Mouse (Mus musculus) MEL (cell line): ENCODE measurements around the gene Gbe1. TPM values are rescaled to one million over a fixed set of nuclear protein-coding genes. Genes with fewer than 3 reads are reported as not detected.

Experiments
- DNase-seq: peaks from one replicate; pipeline ENCODE4 v3.0.0; 2011; ENCODE audit warnings: low read depth, low spot score
- H3K27ac ChIP-seq: 2 replicates; pipeline ENCODE4 v1.5.1; 2012; ENCODE audit warnings: low read depth, mild to moderate bottlenecking, control low read depth, low read length, moderate library complexity; ENCODE audit not compliant: control insufficient read depth
- H3K27me3 ChIP-seq, 2 experiments: fragments of 150-350 bp in 1 of 2; sonication (generic) in 1 of 2; 2 replicates each; pipeline ENCODE4 v1.6.1; 2012; ENCODE audit warnings: low read length in 2 of 2, mild to moderate bottlenecking in 2 of 2, improper control_type of control experiment in 1 of 2, moderate library complexity in 1 of 2; ENCODE audit not compliant: insufficient read depth in 2 of 2, control insufficient read depth in 1 of 2
- H3K36me3 ChIP-seq, 2 experiments: 2 replicates each; pipeline ENCODE4 v1.6.1; 2012 to 2014; ENCODE audit warnings: low read length in 2 of 2, improper control_type of control experiment in 1 of 2, inconsistent platforms in 1 of 2, mild to moderate bottlenecking in 1 of 2; ENCODE audit not compliant: insufficient read depth in 2 of 2, control insufficient read depth in 1 of 2
- H3K4me1 ChIP-seq, 2 experiments: fragments of 150-350 bp in 1 of 2; sonication (generic) in 1 of 2; 2 replicates each; pipeline ENCODE4 v1.6.1; 2012; ENCODE audit warnings: low read length in 2 of 2, improper control_type of control experiment in 1 of 2, mild to moderate bottlenecking in 1 of 2; ENCODE audit not compliant: insufficient read depth in 2 of 2, control insufficient read depth in 1 of 2
- H3K4me3 ChIP-seq, 2 experiments: fragments of 150-350 bp in 1 of 2; sonication (generic) in 1 of 2; 2 replicates each; pipeline ENCODE4 v1.5.1; 2012; ENCODE audit warnings: low read depth in 2 of 2, low read length in 2 of 2, mild to moderate bottlenecking in 2 of 2, moderate library complexity in 2 of 2, control low read depth in 1 of 2, improper control_type of control experiment in 1 of 2; ENCODE audit not compliant: control insufficient read depth in 1 of 2, insufficient read depth in 1 of 2
- H3K79me2 ChIP-seq: 2 replicates; pipeline ENCODE4 v1.6.1; 2012; ENCODE audit warnings: mild to moderate bottlenecking, low read length, moderate library complexity; ENCODE audit not compliant: control insufficient read depth, poor library complexity, insufficient read depth
- H3K9ac ChIP-seq: 2 replicates; pipeline ENCODE4 v1.6.1; 2012; ENCODE audit warnings: low read depth, mild to moderate bottlenecking, control low read depth, low read length, moderate library complexity; ENCODE audit not compliant: control insufficient read depth, poor library complexity, severe bottlenecking
- H3K9me3 ChIP-seq: fragments of 150-350 bp; sonication (generic); replicated peaks from 2 replicates; pipeline ENCODE4 v1.6.1; 2012; ENCODE audit warnings: mild to moderate bottlenecking, low read length, improper control_type of control experiment, moderate library complexity; ENCODE audit not compliant: insufficient read depth
- CHD1 ChIP-seq: IDR thresholded peaks from 2 replicates; pipeline ENCODE4 v1.6.1; 2012; ENCODE audit warnings: low read depth, mild to moderate bottlenecking, inconsistent platforms, low read length, improper control_type of control experiment
- CHD2 ChIP-seq: IDR thresholded peaks from 2 replicates; pipeline ENCODE4 v1.6.1; 2011; ENCODE audit warnings: low read length, improper control_type of control experiment
- E2F4 ChIP-seq: IDR thresholded peaks from 2 replicates; pipeline ENCODE4 v1.6.1; 2011; ENCODE audit warnings: low read depth, low read length, improper control_type of control experiment, borderline replicate concordance
- EP300 ChIP-seq, 2 experiments: IDR thresholded peaks; 2 replicates each; pipeline ENCODE4 v1.6.1; 2011; ENCODE audit warnings: improper control_type of control experiment in 2 of 2, low read length in 2 of 2, low read depth in 1 of 2, mild to moderate bottlenecking in 1 of 2
- ETS1 ChIP-seq: IDR thresholded peaks from 2 replicates; pipeline ENCODE4 v1.6.1; 2012; ENCODE audit warnings: low read depth, mild to moderate bottlenecking, inconsistent platforms, low read length, improper control_type of control experiment, moderate library complexity
- GATA1 ChIP-seq: IDR thresholded peaks from 2 replicates; pipeline ENCODE4 v1.6.1; 2011; ENCODE audit warnings: low read depth, low read length, improper control_type of control experiment
- JUND ChIP-seq: IDR thresholded peaks from 2 replicates; pipeline ENCODE4 v1.6.1; 2011; ENCODE audit warnings: low read depth, mild to moderate bottlenecking, improper control_type of control experiment, low read length
- MAX ChIP-seq: IDR thresholded peaks from 2 replicates; pipeline ENCODE4 v1.6.1; 2011; ENCODE audit warnings: low read length, improper control_type of control experiment
- MXI1 ChIP-seq: IDR thresholded peaks from 2 replicates; pipeline ENCODE4 v1.6.1; 2011; ENCODE audit warnings: mild to moderate bottlenecking, low read depth, low read length, improper control_type of control experiment
- MYB ChIP-seq: IDR thresholded peaks from 2 replicates; pipeline ENCODE4 v1.6.1; 2011; ENCODE audit warnings: mild to moderate bottlenecking, low read depth, low read length, improper control_type of control experiment
- NRF1 ChIP-seq: IDR thresholded peaks from 2 replicates; pipeline ENCODE4 v1.6.1; 2014; ENCODE audit warnings: low read depth, mild to moderate bottlenecking, inconsistent platforms, low read length, improper control_type of control experiment, moderate library complexity; ENCODE audit not compliant: poor library complexity, insufficient read depth, severe bottlenecking
- POLR2A ChIP-seq, 2 experiments: IDR thresholded peaks; 2 replicates each; pipeline ENCODE4 v1.6.1; 2011 to 2012; ENCODE audit warnings: low read length in 2 of 2, mild to moderate bottlenecking in 2 of 2, control low read depth in 1 of 2, improper control_type of control experiment in 1 of 2, low read depth in 1 of 2, moderate library complexity in 1 of 2; ENCODE audit not compliant: control insufficient read depth in 1 of 2, insufficient read depth in 1 of 2, poor library complexity in 1 of 2
- POLR2AphosphoS5 ChIP-seq: IDR thresholded peaks from 2 replicates; pipeline ENCODE4 v1.6.1; 2012; ENCODE audit warnings: low read depth, borderline replicate concordance, mild to moderate bottlenecking, inconsistent platforms, low read length, moderate library complexity, mixed read lengths
- RCOR1 ChIP-seq: IDR thresholded peaks from 2 replicates; pipeline ENCODE4 v1.6.1; 2012; ENCODE audit warnings: low read depth, mild to moderate bottlenecking, inconsistent platforms, low read length, improper control_type of control experiment
- SMC3 ChIP-seq: IDR thresholded peaks from 2 replicates; pipeline ENCODE4 v1.6.1; 2011; ENCODE audit warnings: low read depth, low read length, improper control_type of control experiment
- TAL1 ChIP-seq: IDR thresholded peaks from 2 replicates; pipeline ENCODE4 v1.6.1; 2012; ENCODE audit warnings: mild to moderate bottlenecking, inconsistent platforms, low read length, moderate library complexity, mixed read lengths
- TCF12 ChIP-seq: IDR thresholded peaks from 2 replicates; pipeline ENCODE4 v1.6.1; 2014; ENCODE audit warnings: low read depth, mild to moderate bottlenecking, inconsistent platforms, low read length, improper control_type of control experiment, moderate library complexity
- UBTF ChIP-seq: IDR thresholded peaks from 2 replicates; pipeline ENCODE4 v1.6.1; 2012; ENCODE audit warnings: low read depth, mild to moderate bottlenecking, inconsistent platforms, low read length, improper control_type of control experiment, moderate library complexity, borderline replicate concordance; ENCODE audit not compliant: insufficient read depth
- ZKSCAN1 ChIP-seq: IDR thresholded peaks from 2 replicates; pipeline ENCODE4 v1.6.1; 2012; ENCODE audit warnings: low read depth, mild to moderate bottlenecking, inconsistent platforms, low read length, improper control_type of control experiment, moderate library complexity
- ZMIZ1 ChIP-seq: IDR thresholded peaks from 2 replicates; pipeline ENCODE4 v1.6.1; 2012; ENCODE audit warnings: low read depth, mild to moderate bottlenecking, inconsistent platforms, low read length, improper control_type of control experiment, moderate library complexity
- ZNF384 ChIP-seq: IDR thresholded peaks from 2 replicates; pipeline ENCODE4 v1.6.1; 2012; ENCODE audit warnings: low read depth, mild to moderate bottlenecking, inconsistent platforms, low read length, improper control_type of control experiment
- polyA plus RNA-seq, 2 experiments: library from polyadenylated mRNA; stranded (reverse) in 1 of 2; unstranded in 1 of 2; fragments of >175 nt in 1 of 2; fragments of >200 nt in 1 of 2; gene quantifications; 2 replicates each; pipeline versions ENCODE4 v1.2.1 to v1.2.4; 2012; ENCODE audit warnings: low replicate concordance in 2 of 2, low read depth in 1 of 2; ENCODE audit not compliant: insufficient read length in 2 of 2, insufficient read depth in 1 of 2, missing spikeins in 1 of 2
- total RNA-seq: library from RNA; depleted of rRNA; stranded (reverse); fragments of 300-350 nt; gene quantifications from 2 replicates; pipeline ENCODE4 v1.2.3, GENCODE M21; 2012

Gbe1 gene
- total and polyA plus RNA-seq, 3 experiments, result 4.1 to 12.0 TPM; not detected in 1

DNA sequence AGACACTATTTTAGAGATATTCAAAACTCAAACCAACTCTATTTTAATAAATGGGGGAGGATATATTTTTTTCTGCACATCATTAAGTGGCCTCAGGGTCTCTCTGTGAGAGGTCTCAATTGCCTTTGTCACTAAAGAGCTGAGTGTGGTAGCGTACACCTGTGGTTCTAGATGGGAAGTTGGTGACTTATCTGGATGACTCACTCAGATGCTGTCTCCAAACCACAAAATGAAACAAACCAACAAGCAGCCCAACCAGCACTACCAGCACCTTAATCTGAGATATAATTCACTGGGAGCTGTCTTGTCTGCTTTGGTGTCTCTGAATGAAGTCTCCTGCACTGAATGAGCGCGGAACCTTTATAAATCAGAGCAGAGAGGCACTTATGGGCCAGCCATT lies 51.5 kb downstream of the Gbe1 start:
- peak; percentile 71 for TF ChIP-seq TCF12
- peak; percentile 52 to 72 for TF ChIP-seq EP300 (IDR thresholded peaks at IDR 0.05; ENCODE audit: low read depth in 1 of 2, low read length in 2 of 2)
- TF ChIP-seq JUND, result peak; percentile 78; the same call in 1 of the 2 replicates
- peak; percentile 56; the same call in 1 of the 2 replicates for TF ChIP-seq RCOR1
- TF ChIP-seq GATA1, result peak; percentile 75
- TF ChIP-seq ETS1, result peak; percentile 53; the same call in 1 of the 2 replicates
- no peak for TF ChIP-seq MXI1
- TF ChIP-seq TAL1, result no peak
- H3K36me3 ChIP-seq, result peaks cover 0 to 2% of the 10 kb centered on the region in 2 experiments; a peak in 1 of 4 replicates
- no peak overlapping the region for H3K27ac ChIP-seq
- H3K79me2 ChIP-seq, result no peaks in the 10 kb centered on the region
- no peaks in the 10 kb centered on the region for H3K9me3 ChIP-seq
- H3K27me3 ChIP-seq, result no peaks in the 10 kb centered on the region
- no peak overlapping the region for H3K4me3 ChIP-seq
- no peaks in the 10 kb centered on the region for H3K4me1 ChIP-seq
- DNase-seq, result peak; percentile 60
- no peak overlapping the region for H3K9ac ChIP-seq

GRCm38 (mm10) chr16:70381045-70381444 lies 67.3 kb downstream of the Gbe1 start:
- no peak overlapping the region for H3K27ac ChIP-seq
- TF ChIP-seq ZNF384 (no peak), NRF1 (no peak), SMC3 (no peak), CHD1 (no peak), POLR2AphosphoS5 (no peak), UBTF (no peak), TAL1 (no peak), MYB (no peak), ZMIZ1 (no peak), MAX (no peak), CHD2 (no peak), ZKSCAN1 (no peak), POLR2A (IDR thresholded peaks at IDR 0.05; ENCODE audit: control insufficient read depth in 1 of 2, insufficient read depth in 1 of 2, low read depth in 1 of 2, low read length in 2 of 2, poor library complexity in 1 of 2) (no peak), E2F4 (no peak)
- no peaks in the 10 kb centered on the region for H3K79me2 ChIP-seq

More at GRCm38 (mm10) chr16:70381045-70381444, 67.3 kb downstream of the Gbe1 start:
- Histone ChIP-seq H3K36me3 (no peaks in the 10 kb centered on the region), H3K9me3 (no peaks in the 10 kb centered on the region), H3K9ac (no peak overlapping the region), H3K4me1 (no peaks in the 10 kb centered on the region), H3K4me3 (no peak overlapping the region), H3K27me3 (no peaks in the 10 kb centered on the region)
- no peak for DNase-seq
